Mouse (Mus musculus) bone marrow, adult 2 months (tissue): ENCODE results near the gene Rnf220. TPM values are rescaled to one million over a fixed set of nuclear protein-coding genes. Genes with fewer than 3 reads are reported as not detected.

Experiments
- H3K27ac ChIP-seq: fragments of 200-500 bp; 2 replicates; pipeline ENCODE4 v1.5.1; 2012; ENCODE audit warnings: low read depth, mild to moderate bottlenecking, control low read depth, inconsistent platforms, low read length; ENCODE audit not compliant: control insufficient read depth, poor library complexity, insufficient read depth
- H3K4me1 ChIP-seq: fragments of 200-500 bp; 2 replicates; pipeline ENCODE4 v1.6.1; 2011; ENCODE audit warnings: low read length; ENCODE audit not compliant: control insufficient read depth, insufficient read depth
- H3K4me3 ChIP-seq: fragments of 200-500 bp; replicated peaks from 2 replicates; pipeline ENCODE3; 2011; ENCODE audit warnings: mild to moderate bottlenecking, low read depth, low read length, control low read depth; ENCODE audit not compliant: control insufficient read depth
- CTCF ChIP-seq: fragments of 200-500 bp; IDR thresholded peaks from 2 replicates; pipeline ENCODE4 v1.5.1; 2011; ENCODE audit warnings: low read length, control low read depth; ENCODE audit not compliant: control insufficient read depth, insufficient read depth
- POLR2A ChIP-seq: fragments of 200-500 bp; IDR thresholded peaks from 2 replicates; pipeline ENCODE4 v1.6.1; 2011; ENCODE audit warnings: low read depth, mild to moderate bottlenecking, control low read depth, low read length, borderline replicate concordance; ENCODE audit not compliant: control insufficient read depth
- WGBS: fragments of 180-500 bp; shearing (Covaris S2); methylation state at CpG from one replicate; pipeline ENCODE4 v1.1.7; 2018; 5-methylcytosine and 5-hydroxymethylcytosine counted together
- polyA plus RNA-seq: library from polyadenylated mRNA; stranded (reverse); fragments of >200 nt; gene quantifications from 2 replicates; pipeline ENCODE4 v1.2.4, GENCODE M21; 2011; ENCODE audit warnings: low replicate concordance; ENCODE audit not compliant: missing spikeins, insufficient read depth, insufficient read length

Gene Rnf220
- polyA plus RNA-seq, 1 experiment = 49.6 TPM

DNA sequence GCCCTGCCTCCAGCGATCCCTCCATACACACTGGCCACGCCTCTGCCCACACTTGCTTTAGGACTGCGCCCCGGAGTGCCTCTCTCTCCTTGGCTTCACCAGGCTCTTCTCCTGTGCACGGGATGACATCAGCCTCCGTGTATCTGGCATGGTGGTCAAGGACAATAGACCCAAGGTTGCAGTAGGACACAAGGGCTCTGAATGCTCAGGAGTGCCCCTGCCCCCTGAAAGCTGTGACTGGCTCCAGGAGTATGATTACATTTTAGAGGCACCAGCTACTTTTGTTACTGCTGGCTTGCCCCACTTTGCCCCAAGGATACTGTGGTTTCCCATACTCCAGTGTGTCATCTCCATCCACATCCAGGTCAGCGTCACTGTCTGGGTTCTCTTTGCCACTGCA, 219.2 kb downstream of the Rnf220 start:
- no peak overlapping the region for H3K4me3 ChIP-seq
- no peak overlapping the region for H3K27ac ChIP-seq
- 92% methylated on average over 7 of the region's 7 CpGs for WGBS
- H3K4me1 ChIP-seq = no peaks in the 10 kb centered on the region
- TF ChIP-seq CTCF (no peak), POLR2A (no peak)

DNA sequence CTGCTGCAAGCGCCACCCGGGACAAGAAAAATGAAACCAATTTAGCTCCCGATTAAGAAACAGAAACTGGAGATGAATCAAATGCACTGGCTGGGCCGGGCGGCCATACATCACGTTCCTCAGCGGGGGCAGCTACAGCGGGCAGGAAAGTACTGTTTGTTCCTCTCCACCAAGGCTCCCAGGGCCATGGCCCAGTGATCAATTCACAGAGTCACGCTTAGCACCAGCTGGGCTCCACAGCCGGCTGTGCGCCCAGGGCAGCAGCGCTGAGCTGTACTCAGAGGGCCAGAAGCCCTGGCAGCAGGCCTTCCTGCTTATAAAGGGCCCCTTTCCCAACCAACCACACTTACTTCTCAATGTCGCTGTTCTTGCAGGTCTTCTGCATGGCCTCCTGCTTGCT, 219.8 kb downstream of the Rnf220 start:
- no peak overlapping the region for H3K4me3 ChIP-seq
- no peak overlapping the region for H3K27ac ChIP-seq
- no peak for TF ChIP-seq POLR2A
- no peak for TF ChIP-seq CTCF
- H3K4me1 ChIP-seq = no peaks in the 10 kb centered on the region
- WGBS = 95% methylated on average over 13 of the region's 13 CpGs

DNA sequence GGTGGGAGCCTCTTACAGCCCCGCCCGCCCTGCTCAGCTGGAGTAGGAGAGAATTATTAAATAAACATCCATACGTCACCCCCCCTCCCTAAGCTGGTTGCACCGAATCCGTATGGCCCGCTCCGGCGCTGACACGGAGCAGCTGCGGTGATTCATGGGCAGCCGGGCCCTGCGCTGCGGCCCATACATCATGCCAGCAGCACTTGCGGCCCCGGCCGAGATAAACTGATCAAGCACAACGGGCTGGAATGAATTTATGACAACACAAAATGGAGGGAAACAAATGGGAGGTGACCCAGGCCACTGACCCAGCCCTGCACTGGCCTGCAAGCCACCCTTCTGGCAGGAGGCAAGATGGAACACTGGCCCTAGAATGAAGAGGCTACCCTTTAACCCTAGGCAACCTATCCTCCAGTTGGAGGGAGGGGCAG, 220.6 kb downstream of the Rnf220 start:
- 94% methylated on average over 17 of the region's 17 CpGs for WGBS
- no peak overlapping the region for H3K27ac ChIP-seq
- TF ChIP-seq POLR2A (no peak), CTCF (no peak)
- no peaks in the 10 kb centered on the region for H3K4me1 ChIP-seq
- no peak overlapping the region for H3K4me3 ChIP-seq

DNA sequence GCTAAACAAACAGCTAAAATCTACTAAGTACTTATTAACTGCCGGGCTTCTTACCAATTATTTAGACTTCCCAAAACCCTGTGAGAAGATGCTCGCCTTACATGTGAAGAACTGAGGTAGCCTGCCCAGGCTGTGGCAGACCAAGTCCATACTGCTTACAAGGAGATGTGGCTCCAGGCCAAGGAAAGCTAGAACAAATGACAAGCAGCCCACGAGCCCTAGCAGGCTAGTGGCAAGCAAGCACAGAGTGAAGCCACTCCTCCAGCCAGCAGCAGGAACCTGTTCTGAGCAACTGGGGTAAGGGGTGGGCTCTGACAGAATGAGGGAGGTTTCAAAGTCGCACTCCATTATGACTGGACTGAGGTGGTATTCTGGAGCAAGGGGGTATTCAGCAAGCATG, 222.1 kb downstream of the Rnf220 start:
- no peak for TF ChIP-seq CTCF
- no peak for TF ChIP-seq POLR2A
- H3K4me1 ChIP-seq = no peaks in the 10 kb centered on the region
- no peak overlapping the region for H3K4me3 ChIP-seq
- H3K27ac ChIP-seq = no peak overlapping the region
- 91% methylated on average over 4 of the region's 4 CpGs for WGBS

DNA sequence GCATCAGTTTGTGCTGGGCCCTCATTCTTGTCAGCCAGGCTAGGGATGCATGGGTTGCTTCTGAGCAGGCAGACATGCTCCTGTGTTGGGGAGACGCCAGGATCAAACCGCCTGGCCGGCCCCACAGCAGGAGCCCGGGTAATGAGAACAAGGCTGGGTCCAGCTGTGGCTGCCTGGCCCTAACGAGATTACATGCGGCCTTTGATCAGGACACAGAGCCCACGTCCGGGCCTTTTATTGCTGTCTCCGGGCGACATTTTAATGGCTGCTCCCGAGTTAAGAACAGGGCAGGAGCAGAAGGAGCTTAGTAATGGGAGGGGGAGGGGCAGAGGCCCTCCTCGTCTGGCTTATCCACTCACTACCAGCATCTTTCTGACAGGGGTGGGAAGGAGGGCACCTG, 224.4 kb downstream of the Rnf220 start:
- no peak overlapping the region for H3K27ac ChIP-seq
- H3K4me1 ChIP-seq = no peaks in the 10 kb centered on the region
- no peak for TF ChIP-seq CTCF
- no peak for TF ChIP-seq POLR2A
- WGBS = 78% methylated on average over 12 of the region's 12 CpGs
- no peak overlapping the region for H3K4me3 ChIP-seq

GRCm38 (mm10) chr4:117270278-117270677, 226.6 kb downstream of the Rnf220 start:
- Histone ChIP-seq H3K27ac (no peak overlapping the region), H3K4me3 (no peak overlapping the region), H3K4me1 (no peaks in the 10 kb centered on the region)
- TF ChIP-seq CTCF = peak; percentile 88
- TF ChIP-seq POLR2A = no peak
- 18% methylated on average over 6 of the region's 6 CpGs for WGBS

DNA sequence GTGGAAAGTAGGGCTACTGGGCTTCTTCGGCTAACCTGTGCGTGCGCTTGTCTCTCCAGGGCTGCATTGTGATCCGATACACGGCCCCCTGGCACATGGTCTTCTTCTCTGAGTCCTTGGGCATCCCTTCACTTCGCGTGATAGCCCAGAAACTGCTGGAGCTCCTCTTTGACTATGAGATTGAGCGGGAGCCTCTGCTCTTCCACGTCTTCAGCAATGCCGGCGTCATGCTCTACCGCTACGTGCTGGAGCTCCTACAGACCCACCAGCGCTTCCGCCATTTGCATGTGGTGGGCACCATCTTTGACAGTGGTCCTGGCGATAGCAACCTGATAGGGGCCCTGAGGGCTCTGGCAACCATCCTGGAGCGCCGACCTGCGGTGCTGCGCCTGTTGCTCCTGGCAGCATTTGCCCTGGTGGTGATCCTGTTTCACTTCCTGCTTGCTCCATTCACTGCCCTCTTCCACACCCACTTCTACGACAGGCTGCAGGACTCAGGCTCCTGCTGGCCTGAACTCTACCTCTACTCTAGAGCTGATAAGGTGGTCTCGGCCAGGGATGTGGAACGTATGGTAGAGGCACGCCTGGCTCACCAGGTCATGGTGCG, 228.9 kb downstream of the Rnf220 start:
- TF ChIP-seq POLR2A (no peak), CTCF (no peak; the same call in 1 of the 2 replicates)
- Histone ChIP-seq H3K4me1 (no peaks in the 10 kb centered on the region), H3K4me3 (no peak overlapping the region), H3K27ac (no peak overlapping the region; the same call in 1 of the 2 replicates)
- 88% methylated on average over 25 of the region's 25 CpGs for WGBS

DNA sequence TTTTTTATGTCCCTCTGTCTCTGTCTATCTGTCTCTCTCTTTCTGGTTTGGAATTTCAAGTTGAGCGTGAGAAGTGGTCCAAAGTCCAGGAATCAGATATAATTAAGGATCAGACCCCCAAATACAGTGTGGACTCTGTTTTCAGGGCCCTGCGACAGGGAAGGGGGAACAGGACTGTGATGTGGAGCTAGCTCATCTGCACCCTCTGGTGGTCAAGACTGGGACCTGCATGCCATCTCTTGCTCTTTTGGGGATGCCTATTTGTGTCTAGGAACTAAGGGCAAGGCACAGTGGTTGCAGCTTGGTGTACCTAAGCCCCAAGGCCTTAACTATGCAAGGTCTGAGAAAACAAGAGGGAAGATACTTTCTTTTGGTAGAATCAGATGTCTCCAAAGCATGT, 229.6 kb downstream of the Rnf220 start:
- WGBS = 9% methylated on average over 2 of the region's 2 CpGs

GRCm38 (mm10) chr4:117262987-117263386, 233.9 kb downstream of the Rnf220 start:
- WGBS = 68% methylated on average over 8 of the region's 8 CpGs
- Histone ChIP-seq H3K4me3 (no peak overlapping the region), H3K4me1 (no peaks in the 10 kb centered on the region), H3K27ac (no peak overlapping the region)
- TF ChIP-seq POLR2A (no peak), CTCF (no peak)

More for the DNA sequence above, 229.6 kb downstream of the Rnf220 start:
- H3K27ac ChIP-seq = no peak overlapping the region
- H3K4me3 ChIP-seq = no peak overlapping the region
- TF ChIP-seq CTCF = peak; percentile 97
- TF ChIP-seq POLR2A = no peak
- no peaks in the 10 kb centered on the region for H3K4me1 ChIP-seq

DNA sequence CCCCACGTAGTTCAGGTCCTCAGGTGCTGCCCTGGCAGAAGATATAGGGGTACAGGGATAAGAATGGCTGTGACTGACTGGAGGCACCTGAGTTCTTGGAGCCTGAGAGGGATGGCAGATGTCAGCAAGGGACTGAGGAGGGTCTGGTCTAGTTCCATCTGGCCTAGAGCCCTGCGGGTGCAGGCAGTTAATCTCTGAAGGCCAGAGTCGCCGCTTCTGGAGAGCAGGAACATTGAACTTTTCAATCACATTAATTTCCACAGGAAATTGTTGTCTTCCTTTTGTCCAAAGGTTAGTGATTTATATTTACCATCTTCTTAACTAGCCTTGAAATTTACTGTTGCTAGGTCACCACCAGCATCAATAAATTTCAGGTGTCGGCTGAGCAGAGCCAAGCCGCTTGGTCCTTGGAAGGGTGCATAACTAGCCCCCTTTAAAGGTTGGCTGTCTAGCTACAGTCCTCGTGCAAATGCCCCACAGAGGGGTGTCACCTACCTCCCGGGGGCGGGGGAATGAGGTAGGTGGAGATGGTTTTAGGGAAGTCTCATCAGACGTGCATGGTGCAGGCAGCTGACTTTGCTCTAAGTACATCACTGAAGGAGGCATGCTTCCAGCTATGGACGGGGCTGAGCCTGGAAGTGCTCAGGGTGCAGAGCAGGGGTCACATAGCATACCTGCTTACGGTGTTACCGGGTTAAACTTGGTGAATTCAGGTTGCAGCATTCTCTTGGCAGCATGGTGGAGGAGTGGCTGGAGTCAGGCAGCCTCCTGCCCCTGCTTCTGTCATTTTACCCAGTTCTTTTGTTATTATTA, 234.5 kb downstream of the Rnf220 start:
- Histone ChIP-seq H3K27ac (no peak overlapping the region), H3K4me3 (no peak overlapping the region), H3K4me1 (no peaks in the 10 kb centered on the region)
- TF ChIP-seq POLR2A = no peak
- TF ChIP-seq CTCF = no peak
- WGBS = 61% methylated on average over 13 of the region's 13 CpGs
